Mouse (Mus musculus) right cerebral cortex, postnatal 10 days (tissue): ENCODE measurements at regions not wholly inside any gene's neighbourhood (a gene's known extent, or its start where the extent isn't known, plus 50 kb on each side); places are given as distances from the start of the nearest gene placed in this dataset.

Experiments used
- DNase-seq, 2 experiments: peaks; one replicate each; pipeline ENCODE4 v3.0.0; 2021; ENCODE audit warnings: low spot score in 2 of 2

- DNase-seq = no peak
Observed at GRCm38 (mm10) chr4:87501791-87502190, 271.5 kb upstream of the Slc24a2 start.

DNA sequence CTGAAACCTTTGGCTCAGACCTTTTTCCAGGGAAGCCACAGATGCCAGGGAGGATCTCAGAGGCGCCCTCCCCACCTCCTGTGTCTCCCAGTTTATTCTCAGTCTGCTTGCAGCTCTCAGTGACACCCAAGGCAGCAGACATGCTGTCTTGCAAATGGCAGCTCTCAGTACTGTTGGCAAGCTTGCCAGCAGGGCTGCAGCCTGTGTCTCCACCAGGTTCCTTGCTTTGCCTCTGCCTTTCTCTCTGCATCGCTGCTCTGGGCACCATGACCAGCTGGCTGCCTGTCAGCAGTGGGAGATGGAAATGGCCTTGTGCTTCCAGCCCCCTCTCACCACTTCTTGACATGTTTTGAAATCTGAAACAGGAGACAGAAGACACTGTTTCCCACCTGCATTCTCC lies 270.2 kb upstream of the Slc24a2 start:
- DNase-seq = peak; percentile 21 to 29

DNA sequence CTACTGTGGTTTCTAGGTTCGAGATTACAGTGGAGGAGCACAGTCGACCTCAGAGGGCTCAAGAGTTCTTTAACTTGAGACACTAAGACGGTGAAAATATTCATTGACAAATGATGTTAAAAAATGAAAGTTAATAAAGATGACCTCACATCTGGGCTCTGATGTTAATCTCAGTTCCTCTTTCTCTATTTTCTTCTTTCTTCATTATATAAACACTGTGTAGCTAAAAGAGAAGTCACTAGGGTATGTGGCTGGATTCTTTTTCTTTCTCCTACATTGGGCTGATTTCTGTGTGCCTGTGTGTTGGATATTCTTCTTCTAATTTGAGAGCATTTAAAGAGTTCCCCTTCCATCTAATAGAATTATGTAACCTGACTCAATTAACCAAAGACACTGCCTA lies 257.5 kb upstream of the Slc24a2 start:
- DNase-seq = no peak

DNA sequence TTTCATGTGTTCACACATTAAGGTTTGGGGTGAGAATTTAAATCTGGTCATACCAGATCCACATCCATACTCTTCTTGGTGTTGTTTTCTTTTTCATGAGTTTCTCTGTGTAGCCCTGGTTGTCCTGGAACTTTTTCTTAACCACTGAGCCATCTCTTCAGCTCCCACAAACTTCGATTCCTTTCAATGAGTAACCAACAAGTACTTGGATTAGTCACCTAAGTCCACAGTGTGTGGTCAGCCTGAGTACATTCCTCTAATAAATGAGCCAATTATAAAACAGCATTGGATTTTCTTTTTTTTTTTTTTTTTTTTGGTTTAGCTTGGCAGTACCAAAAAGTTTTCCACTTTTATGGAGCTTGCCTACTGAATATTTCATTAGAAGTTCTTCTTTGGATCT lies 245.3 kb upstream of the Slc24a2 start:
- no peak for DNase-seq

DNA sequence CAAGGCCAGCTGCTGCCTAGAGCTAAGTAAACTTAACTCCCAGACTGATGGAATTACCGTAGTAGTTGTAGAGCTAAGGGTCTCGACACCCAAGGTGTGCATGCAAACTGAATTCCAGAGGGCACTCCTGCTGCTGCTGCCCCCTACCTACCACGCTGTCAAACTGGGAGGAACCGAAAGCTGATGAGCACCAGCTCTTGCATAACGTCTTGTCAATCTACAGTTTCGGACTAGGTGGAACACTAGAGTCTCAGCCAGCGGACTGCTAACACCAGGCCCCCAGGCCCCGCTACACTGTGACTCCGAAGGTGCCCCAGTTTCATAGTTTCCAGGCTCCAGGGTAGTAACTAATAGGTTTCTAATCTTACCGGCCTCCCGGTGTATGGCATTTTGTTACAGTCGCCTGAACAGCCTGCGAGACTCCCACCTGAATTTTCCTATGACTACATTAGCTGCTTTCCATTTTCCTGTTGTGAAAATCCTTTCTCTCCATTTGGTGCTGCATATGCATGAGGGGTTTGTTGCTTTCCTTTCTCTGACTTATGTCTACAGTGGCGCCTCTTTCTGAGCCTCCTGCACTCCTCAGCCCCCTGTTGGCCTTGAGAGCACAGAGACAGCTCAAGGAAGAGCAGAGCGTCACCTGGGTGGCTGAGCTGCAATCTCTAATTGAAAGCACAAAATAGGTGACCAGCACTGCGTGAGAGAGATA lies 243.2 kb upstream of the Slc24a2 start:
- DNase-seq = peak; percentile 25 to 43

DNA sequence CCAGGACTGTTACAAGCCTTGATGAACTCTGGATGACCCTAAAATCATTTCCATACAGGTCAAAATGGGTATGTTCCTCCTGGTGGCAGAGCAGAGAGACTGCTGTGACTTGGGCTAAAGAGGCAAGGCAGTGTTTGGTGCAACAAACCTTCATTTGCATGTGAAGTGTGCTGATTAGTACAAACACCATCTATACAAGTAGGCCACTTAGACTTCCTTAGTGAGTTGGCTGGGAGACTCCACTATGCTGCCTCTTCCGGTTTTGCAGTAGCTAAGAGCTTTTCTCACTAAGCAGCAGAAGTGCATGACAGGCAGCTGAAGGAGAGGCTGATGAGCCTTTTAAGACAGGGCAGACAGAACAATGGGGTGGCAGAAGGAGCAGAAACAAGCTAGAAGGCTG lies 242.5 kb upstream of the Slc24a2 start:
- no peak for DNase-seq

- no peak for DNase-seq
Observed at GRCm38 (mm10) chr4:87471385-87471784, 241.1 kb upstream of the Slc24a2 start.

GRCm38 (mm10) chr4:87467600-87467999 lies 237.3 kb upstream of the Slc24a2 start:
- no peak for DNase-seq

DNA sequence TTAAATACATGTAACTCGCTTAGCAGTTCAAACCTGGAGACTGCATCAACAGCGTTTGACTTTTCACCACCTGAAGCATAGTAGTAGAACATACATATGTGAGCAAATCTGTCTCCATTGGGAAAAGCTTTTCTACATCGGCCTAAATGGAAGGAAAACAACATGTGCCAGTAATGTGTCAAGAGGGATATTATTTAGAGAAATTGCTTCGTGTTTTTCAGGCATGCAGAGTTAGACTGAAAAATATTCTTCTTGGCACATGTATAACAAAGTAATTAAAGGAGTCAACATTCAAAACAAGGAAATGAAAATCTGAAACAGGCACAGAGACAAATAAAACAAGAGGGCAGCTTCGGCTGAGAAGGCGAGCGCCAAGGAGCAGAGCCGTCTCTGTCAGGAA lies 236.7 kb upstream of the Slc24a2 start:
- DNase-seq = no peak

DNA sequence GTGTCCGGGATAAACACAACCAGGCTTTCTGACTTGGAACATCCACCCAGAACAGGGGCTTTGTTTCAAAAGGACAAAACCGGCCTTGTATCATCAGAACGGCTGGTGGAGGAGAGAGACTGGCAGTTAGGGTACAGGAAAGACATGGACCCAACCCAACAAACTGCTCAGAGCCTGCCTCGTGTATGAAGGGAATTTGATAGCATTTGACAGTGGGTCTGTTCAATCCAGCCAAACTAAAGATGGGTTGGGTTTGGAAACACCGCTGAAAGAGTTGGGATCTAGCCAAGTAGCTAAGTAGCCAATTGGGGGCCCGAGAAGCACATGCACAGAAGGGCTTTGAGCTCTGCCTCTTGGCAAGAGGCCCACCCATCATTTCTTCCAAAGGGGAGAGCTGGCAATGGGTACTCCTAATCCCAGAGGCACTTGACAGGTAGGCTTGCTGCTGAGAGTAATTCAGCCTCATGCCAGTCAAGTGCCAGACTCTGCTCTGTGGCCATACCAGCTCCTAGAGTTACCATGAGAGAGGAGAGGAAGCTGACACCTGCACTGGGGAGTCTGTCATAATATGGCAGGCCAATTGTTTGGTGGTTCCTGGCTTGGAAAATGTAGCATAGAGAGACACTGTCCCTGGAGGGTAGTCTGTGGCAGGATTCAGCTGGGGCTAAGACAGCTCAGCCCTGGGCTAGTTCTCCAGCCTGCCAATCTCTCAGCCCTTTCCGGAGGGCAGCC lies 231.1 kb upstream of the Slc24a2 start:
- DNase-seq = peak; percentile 49 to 56

DNA sequence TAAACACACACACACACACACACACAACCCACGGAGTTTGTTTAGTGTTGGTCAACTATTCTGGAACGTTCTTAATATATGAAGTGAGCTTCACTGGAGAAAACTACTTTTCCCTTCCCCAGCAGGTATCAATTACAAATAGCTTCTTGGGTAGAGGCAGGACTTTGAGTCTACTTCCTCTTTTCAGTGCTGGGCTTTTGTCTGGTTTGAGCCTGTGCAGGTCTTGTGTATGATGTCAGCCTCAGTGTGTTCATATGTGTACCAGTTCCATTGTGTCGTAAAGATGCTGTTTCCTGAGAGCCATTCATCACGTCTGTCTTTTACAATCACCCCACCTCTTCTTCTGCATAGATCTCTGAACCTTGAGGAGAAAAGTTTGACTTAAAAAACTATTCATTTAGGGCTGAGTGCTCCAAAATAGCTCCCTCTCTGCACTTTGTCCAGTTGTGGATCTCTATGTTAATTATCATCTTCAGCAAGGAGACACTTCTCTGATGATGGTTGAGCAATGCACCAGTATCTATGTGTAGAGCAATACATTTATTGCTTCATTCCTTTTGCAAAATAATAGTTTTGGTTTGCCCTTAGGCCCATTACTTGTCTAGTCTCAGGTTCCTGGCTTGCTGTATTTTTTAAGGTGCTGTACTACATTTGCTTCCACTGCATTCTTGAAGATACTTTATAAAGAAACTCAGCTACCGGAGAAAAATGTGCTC lies 225.7 kb upstream of the Slc24a2 start:
- no peak for DNase-seq

GRCm38 (mm10) chr4:87452122-87452521 lies 221.8 kb upstream of the Slc24a2 start:
- DNase-seq = no peak

DNA sequence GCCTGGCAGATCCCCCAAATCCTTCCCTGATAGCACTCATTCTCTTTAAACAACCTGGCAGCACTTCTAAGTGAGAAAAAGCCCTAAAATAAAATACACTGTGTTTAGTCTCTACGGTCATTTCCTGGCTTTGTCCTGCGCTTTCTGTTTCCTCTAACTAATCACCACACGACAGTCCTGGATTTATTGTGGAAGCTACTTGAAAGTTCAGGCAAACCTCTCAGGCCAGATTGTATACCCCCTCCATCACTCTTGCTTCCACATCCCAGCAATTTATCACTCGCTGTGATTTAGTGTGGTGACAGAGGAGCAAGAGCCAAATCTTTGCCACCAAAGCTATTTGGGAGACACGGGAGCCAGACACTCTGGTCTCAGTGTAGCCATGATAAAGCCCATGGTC lies 221.0 kb upstream of the Slc24a2 start:
- no peak for DNase-seq

- DNase-seq = no peak
Observed at GRCm38 (mm10) chr4:87448338-87448737, 218.1 kb upstream of the Slc24a2 start.

DNA sequence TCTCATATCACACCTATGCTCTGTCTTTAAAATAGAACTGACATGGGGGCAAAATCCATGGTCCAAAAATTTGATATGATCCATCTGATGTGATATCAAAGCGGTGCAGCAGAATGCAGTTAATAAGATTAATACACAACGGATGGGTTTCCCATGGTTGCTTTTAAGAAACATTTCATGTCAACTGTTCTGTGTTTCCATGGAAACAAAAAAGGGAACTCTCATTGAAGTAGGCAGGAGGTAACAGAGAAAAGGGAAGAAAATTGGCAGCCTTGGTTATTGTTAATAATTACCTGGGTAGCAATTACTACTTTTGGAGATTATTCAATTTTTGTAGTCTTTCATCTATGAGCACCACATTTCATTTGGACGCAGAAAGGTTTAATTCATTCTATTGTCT lies 216.6 kb upstream of the Slc24a2 start:
- DNase-seq = no peak

DNA sequence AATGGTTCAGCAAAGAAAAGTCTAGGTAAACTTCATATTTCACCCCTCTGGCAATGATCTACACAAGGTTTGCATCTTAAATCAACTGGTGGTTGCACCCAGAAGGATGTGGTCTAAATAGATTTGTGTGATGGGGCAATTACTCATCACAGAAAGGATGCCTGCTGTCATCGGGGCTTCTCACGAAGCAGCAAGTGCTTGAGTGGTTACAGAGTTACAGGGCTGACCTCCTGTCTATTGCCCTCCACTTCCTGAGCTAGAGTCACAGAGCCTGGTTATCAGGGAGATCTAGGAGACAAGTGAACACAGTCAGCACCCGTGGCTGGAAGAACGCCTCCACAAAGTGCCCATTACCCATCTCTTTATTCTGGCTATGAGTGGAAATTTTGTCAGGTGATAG lies 203.9 kb upstream of the Slc24a2 start:
- DNase-seq = no peak

GRCm38 (mm10) chr4:87428374-87428773 lies 198.1 kb upstream of the Slc24a2 start:
- no peak for DNase-seq

DNA sequence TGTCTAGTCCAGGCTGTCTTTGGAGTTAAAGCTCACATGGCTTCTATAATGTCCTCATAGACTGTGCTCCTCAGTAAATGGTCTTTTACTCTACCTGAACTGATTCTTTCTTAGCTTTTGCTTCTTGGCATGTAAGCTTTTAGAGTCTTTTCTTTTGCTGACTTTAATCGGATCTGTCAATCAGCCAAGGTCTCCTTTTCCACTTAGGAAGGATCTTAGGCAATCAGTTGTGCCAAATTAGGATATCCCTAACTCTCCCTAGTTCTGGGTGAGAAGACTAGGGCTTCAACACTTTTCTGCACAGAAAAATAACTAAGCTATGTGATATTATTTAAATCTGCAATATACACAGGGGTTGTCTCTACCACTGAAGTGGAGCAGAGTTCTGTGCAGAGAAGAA lies 193.8 kb upstream of the Slc24a2 start:
- no peak for DNase-seq

- DNase-seq = no peak
Observed at GRCm38 (mm10) chr4:87422588-87422987, 192.3 kb upstream of the Slc24a2 start.

DNA sequence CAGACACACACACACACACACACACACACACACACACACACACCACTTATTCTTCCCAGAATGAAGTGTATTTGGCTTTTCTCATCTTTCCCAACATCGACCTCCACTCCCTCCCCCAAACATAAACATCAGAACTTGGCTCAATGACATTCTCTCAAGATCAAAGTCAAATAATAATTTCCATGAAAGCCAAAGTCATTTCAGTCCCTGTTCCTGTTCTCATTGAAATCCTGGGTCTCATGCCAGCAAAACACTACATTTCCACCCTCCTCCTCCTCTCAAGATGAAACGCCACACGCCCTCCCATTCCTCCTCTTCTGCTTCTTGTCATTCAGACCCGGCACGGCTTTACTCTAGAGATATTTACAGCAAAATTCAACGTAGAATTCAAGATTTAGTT lies 173.1 kb upstream of the Slc24a2 start:
- DNase-seq = no peak

DNA sequence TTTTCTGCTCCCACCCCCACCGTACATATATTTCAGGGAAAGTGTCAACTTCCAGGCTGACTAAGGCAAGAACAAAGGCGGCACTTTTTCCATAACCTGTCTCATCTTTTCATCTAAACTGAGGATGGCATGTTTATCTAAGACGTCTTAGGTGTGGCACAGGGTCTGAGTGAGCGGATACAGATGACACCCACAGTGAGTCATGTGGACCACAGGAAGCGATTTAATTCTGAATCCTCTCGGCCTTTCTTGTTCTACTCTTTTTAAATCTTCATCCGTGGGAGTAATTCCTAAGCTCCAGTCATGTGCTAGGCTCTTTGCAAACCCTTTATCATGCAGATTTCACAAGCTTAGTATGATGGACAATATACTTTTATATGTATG lies 171.9 kb upstream of the Slc24a2 start:
- DNase-seq = no peak

DNA sequence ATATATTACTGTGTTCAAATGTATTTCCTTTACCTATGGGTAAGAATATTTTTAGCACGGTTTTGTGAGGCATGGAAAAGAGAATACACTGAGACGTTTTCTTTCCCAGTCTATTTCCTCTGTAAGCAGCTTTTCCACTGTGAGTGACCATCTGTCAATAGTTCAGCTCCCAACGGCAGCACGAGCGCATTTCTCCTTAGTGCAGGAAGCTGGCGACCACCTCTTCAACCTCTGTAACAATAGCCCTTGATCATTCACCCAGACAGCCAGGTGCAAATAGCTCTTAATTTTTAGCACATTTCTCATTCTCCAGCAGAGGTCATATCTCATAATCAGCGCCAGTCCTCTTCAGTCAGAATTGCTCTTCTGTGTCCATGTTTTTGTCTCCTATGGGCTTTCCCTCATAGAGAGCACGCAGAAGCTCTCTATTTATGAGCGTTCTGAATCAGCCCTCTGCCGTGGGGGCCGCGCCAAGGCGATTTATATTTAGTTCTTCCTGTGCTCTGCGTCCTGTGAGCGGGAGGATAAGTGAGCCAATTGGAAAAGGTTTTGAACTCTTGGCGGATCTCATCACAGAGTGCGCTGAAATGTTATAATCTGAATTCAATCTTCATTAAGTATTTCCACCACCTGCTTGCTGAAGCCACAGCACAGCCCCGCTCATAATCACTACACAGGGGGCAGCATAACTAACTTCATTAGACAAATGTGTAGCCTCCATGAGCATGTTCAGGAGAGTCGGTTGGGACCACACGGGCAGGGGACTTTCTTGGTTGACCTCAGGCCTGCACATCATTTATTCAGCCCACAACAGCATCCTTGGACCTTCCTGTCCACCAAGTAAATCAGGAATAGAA lies 171.3 kb upstream of the Slc24a2 start:
- DNase-seq = peak; percentile 56 to 59
